Mouse (Mus musculus) monocyte, adult 59 days (primary cell): ENCODE data around the gene Grap2. TPM values are rescaled to one million over a fixed set of nuclear protein-coding genes. Genes with fewer than 3 reads are reported as not detected.

Source experiments
- total RNA-seq, 2 experiments: library from RNA; stranded (reverse); gene quantifications; one replicate each; pipeline ENCODE4 v1.2.4; 2023

The Grap2 gene
- total RNA-seq, result 10 to 100 TPM; 12.6 to 18.4 TPM

GRCm38 (mm10) chr15:80572291-80572690 lies at the start of gene Grap2:
Gene Grap2, plus strand, starts transcription at chr15:80572594.

GRCm38 (mm10) chr15:80565106-80565665 lies 7.2 kb upstream of the Grap2 start, which contains the start of gene Enthd1:
Gene Enthd1, minus strand, starts transcription at chr15:80565156.

GRCm38 (mm10) chr15:80671295-80672252 lies 99.2 kb downstream of the Grap2 start, which contains the start of gene Fam83f:
Gene Fam83f, plus strand, starts transcription at chr15:80671847.

Other genes starting within 250 kb of the Grap2 start
- not detected for gene Enthd1, start 7.4 kb upstream of the Grap2 start, total RNA-seq
- gene Fam83f, start 99.3 kb downstream of the Grap2 start, total RNA-seq, result 1 to 10 TPM; 2.7 to 5.3 TPM
- gene Tnrc6b, start 138.7 kb downstream of the Grap2 start, total RNA-seq, result 100 to 1,000 TPM; 104 to 113 TPM